Mouse (Mus musculus) heart, adult 11 months (tissue): ENCODE measurements around the gene Adnp.

Experiments
- DNase-seq: peaks from one replicate; pipeline ENCODE4 v3.0.0; 2022

Gene Adnp

GRCm38 (mm10) chr2:168156361-168156760, 50.6 kb downstream of the Adnp start:
- no peak for DNase-seq

DNA sequence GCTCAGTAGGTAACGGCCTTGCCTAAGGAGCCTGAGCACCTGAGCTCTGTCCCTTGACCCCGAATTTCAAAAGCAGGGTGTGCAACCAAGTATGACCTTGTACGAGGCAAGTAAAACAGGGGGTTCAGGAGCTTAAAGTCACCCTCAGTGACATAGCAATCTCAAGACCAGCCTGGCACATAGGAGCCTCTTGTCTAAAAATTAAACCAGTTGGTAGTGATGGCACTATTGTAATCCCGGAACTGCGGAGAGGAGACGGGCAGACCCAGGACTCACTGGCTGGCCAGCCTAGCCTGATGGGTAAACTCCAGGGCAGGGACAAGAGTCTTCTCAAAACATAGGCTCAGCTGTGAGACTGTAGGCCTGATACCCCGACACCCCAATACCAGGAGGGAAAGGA, 51.2 kb downstream of the Adnp start:
- no peak for DNase-seq

- DNase-seq: peak; percentile 97
Measured at GRCm38 (mm10) chr2:168154090-168154881, 52.6 kb downstream of the Adnp start.

GRCm38 (mm10) chr2:168149241-168149640, 57.7 kb downstream of the Adnp start:
- DNase-seq: no peak

DNA sequence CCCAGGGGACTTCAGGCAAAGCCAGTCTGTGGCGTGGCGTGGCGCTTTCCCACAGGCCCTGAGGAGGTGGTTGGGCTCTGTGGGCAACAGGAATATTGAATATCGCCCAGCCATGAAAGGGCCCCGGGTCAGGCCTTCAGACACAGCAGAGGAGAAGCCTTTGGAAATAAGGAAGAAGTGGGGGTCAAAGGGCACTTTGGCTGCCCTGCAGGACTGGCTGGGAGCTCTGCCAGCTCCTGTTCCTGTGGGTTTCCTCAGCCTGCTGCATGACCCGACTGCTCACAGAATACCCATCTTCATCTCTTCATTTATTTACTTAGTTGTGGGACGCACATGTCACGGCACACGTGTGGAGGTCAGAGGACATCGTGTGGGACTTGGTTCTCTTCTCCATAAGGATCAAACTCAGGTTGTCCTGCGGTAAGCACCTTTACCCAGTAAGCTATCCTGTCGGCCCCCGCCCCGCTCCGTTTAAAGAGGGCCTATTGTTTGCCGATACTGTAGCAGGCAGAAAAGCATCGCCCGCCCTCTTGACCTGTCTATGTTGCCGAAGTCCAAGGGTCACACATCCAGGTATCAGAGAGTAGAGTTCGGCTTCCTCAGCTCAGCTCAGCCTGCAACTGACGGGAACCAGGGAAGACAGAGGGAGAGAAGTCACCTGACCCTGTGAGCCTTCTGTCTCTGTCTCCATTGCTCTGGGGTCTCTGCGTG, 59.0 kb downstream of the Adnp start:
- DNase-seq: no peak

- no peak for DNase-seq
Measured at GRCm38 (mm10) chr2:168145437-168145836, 61.5 kb downstream of the Adnp start.

GRCm38 (mm10) chr2:168143794-168144193, 63.1 kb downstream of the Adnp start:
- DNase-seq: no peak

DNA sequence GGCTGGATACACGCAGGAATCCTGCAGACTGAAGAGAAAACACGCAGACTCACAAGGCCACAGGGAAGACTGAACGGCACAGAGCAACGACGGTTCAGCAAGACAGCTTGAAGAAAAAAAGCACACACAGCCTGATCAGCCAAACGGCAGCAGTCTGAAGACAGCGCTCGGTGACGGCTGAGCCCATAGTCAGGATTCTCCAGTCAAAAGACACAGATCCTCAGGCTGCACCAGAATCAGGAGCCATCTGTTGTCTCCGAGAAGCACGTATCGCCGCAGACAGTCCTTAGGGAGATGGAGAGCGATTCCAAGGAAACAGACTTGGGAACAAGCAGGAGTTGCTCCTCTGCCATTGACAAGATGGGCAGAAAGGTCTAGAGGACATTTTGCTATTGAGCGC, 69.8 kb downstream of the Adnp start:
- no peak for DNase-seq
